Mouse (Mus musculus) adrenal gland, postnatal 25 days (tissue): ENCODE measurements around the gene Zfp112. TPM values are rescaled to one million over a fixed set of nuclear protein-coding genes. Genes with fewer than 3 reads are reported as not detected.

Source experiments
- total RNA-seq: library from RNA; stranded (reverse); gene quantifications from 2 replicates; pipeline ENCODE4 v1.2.3, GENCODE M21; 2021

Gene Zfp112
- total RNA-seq, 1 experiment from 2014 or later, result 6.1 TPM

Other genes with a start within 250 kb of the Zfp112 start
- gene Vmn1r177, start 245.9 kb upstream of the Zfp112 start, total RNA-seq, result not detected in 2 replicates
- gene Vmn1r178, start 220.3 kb upstream of the Zfp112 start, total RNA-seq, result not detected in 2 replicates
- gene Vmn1r179, start 185.3 kb upstream of the Zfp112 start, total RNA-seq, result not detected in 2 replicates
- gene Vmn1r180, start 161.7 kb upstream of the Zfp112 start, total RNA-seq, result not detected in 2 replicates
- not detected in 2 replicates for gene Vmn1r181, start 137.7 kb upstream of the Zfp112 start, total RNA-seq
- gene V1rd19, start 110.6 kb upstream of the Zfp112 start, total RNA-seq, result not detected in 2 replicates
- gene Vmn1r183, start 59.1 kb upstream of the Zfp112 start, total RNA-seq, result not detected in 2 replicates
- gene Zfp180, start 30.4 kb upstream of the Zfp112 start, total RNA-seq, result 26.6 and 27.0 TPM in 2 replicates
- 11.1 and 11.3 TPM in 2 replicates for gene Zfp235, start 21.9 kb downstream of the Zfp112 start, total RNA-seq
- 0.29 and 0.58 TPM in 2 replicates for gene Zfp114, start 62.7 kb downstream of the Zfp112 start, total RNA-seq
- gene Zfp111, start 99.1 kb downstream of the Zfp112 start, total RNA-seq, result 9.7 and 9.9 TPM in 2 replicates
- gene Zfp109, start 125.2 kb downstream of the Zfp112 start, total RNA-seq, result 4.5 and 6.5 TPM in 2 replicates
- gene Zfp108, start 142.5 kb downstream of the Zfp112 start, total RNA-seq, result 3.3 and 4.1 TPM in 2 replicates
- 7.2 and 8.7 TPM in 2 replicates for gene Zfp93, start 158.1 kb downstream of the Zfp112 start, total RNA-seq
- 10.1 and 11.5 TPM in 2 replicates for gene Zfp61, start 188.9 kb downstream of the Zfp112 start, total RNA-seq
- gene Zfp94, start 204.4 kb downstream of the Zfp112 start, total RNA-seq, result 4.1 and 6.6 TPM in 2 replicates
- 1.0 and 1.1 TPM in 2 replicates for gene Tescl, start 221.6 kb downstream of the Zfp112 start, total RNA-seq
- not detected in 2 replicates for gene Lypd5, start 236.9 kb downstream of the Zfp112 start, total RNA-seq